Mouse (Mus musculus): ENCODE measurements around the gene Lyg1. TPM values are rescaled to one million over a fixed set of nuclear protein-coding genes. Genes with fewer than 3 reads are reported as not detected.
A peak's percentile ranks its signal among the peaks of the same experiment; 100 is the strongest.

The Lyg1 gene
- not detected in 2 replicates for polyA plus RNA-seq (2015; fragmentation: Nextera tagmentation; extraction: Ambion mirVana)

DNA sequence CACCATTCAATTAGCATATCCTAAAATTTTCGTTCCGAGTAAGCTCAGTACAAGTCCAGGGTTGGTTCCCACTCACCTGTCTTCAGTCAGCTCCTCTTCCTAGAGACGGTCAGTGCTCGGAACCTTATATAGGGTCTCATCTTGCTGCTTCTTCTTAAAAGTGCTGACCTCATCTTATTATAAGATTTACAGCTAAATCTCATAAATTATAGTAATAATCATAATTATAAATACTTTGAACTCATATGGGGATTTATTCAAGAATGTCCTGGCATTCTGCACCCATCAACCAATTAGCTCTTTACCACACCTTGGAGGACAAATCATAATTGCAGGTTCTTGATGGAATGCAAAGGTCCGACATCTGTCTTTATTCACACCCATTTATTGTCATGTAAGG, at the start of gene Lyg1:
Gene Lyg1, minus strand, starts transcription at position 101 of the 400 bp plus-strand sequence.
- Histone ChIP-seq H3K9me3 (no peaks in the 10 kb centered on the region), H3K27me3 (no peaks in the 10 kb centered on the region), H3K27ac (replicated peaks) (no peak within 1 kb of the TSS), H3K4me2 (no peak within 1 kb of the TSS), H3K4me3 (no peak within 1 kb of the TSS), H3K4me1 (replicated peaks) (no peaks in the 10 kb centered on the region), H3K9ac (no peak within 1 kb of the TSS), H3K36me3 (no peaks in the 10 kb centered on the region)
- 90% methylated on average over 5 of the region's 5 CpGs for WGBS
- ATAC-seq (ENCODE audit: low FRiP score, low read depth) = no peak

DNA sequence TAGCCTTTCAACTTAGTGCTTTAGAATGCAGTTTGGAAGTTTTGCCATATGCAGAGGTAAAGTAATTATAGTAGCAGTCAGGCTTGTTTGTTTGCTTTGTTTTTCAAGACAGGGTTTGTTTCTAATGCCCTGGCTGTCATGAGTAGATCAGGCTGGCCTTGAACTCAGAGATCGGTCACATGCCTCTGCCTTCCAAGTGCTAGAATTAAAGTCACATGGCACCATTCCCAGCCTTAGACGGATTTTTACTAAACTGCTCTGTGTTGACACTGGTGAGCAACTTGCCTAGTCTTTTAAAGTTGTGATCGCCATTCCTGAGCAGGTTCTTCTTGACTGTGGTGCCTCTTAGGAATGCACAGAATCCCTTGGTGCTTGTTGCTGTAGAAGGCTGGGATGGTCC, 49.2 kb upstream of the Lyg1 start:
- Histone ChIP-seq H3K9ac (no peak overlapping the region), H3K4me3 (no peak overlapping the region), H3K27me3 (no peaks in the 10 kb centered on the region), H3K4me1 (replicated peaks) (no peaks in the 10 kb centered on the region), H3K36me3 (no peaks in the 10 kb centered on the region), H3K9me3 (no peaks in the 10 kb centered on the region), H3K27ac (replicated peaks) (no peak overlapping the region), H3K4me2 (no peak overlapping the region)
- ATAC-seq (ENCODE audit: low FRiP score, low read depth) = no peak
- 78% methylated on average over 3 of the region's 3 CpGs for WGBS

DNA sequence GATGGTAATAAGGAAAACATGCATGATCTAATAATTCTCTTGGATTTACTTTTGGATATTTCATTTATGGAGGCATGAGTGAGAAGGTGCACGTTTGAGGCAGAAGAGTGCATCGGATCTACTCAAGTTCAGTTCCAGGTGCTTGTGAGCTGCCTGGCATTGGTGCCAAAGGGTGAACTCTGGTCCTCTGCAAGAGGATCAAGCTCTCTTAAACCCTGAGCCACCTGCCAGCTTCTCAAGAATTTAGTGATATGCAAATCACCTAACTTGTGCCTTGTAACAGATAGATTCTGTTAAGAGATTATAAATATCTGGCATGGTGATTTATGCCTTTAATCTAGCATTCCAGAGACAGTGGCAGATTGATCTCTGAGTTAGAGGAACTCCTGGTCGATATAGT, 45.5 kb upstream of the Lyg1 start:
- ATAC-seq (ENCODE audit: low FRiP score, low read depth) = no peak
- Histone ChIP-seq H3K9me3 (no peaks in the 10 kb centered on the region), H3K9ac (no peak overlapping the region), H3K4me3 (no peak overlapping the region), H3K4me2 (no peak overlapping the region), H3K27me3 (no peaks in the 10 kb centered on the region), H3K27ac (replicated peaks) (no peak overlapping the region), H3K36me3 (no peaks in the 10 kb centered on the region), H3K4me1 (replicated peaks) (peaks cover 13% of the 10 kb centered on the region)
- 90% methylated on average over 3 of the region's 3 CpGs for WGBS

DNA sequence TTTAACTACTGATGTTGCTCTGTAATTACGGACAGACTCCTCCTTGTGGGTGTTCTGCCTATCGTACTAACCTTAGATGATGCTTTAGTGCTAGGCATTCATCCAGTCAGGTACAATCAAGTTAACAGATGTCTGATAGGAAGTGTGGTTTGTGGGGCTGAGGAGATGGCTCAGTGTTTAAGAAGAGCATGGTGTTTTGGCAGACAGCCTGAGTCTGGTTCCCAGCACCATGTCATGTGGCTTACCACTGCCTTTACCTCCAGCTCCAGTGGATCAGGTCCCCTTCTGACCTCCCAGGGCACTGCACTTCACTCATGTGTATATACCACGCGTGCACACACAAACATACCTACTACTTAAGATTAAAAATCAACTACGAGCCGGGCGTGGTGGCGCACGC, 44.4 kb upstream of the Lyg1 start:
- no peak overlapping the region for H3K4me3 ChIP-seq
- H3K9ac ChIP-seq = no peak overlapping the region
- no peak overlapping the region for H3K4me2 ChIP-seq
- 95% methylated on average over 9 of the region's 9 CpGs for WGBS
- peaks cover 13% of the 10 kb centered on the region for H3K4me1 ChIP-seq (replicated peaks)
- no peak for ATAC-seq (ENCODE audit: low FRiP score, low read depth)
- no peaks in the 10 kb centered on the region for H3K36me3 ChIP-seq
- H3K9me3 ChIP-seq = no peaks in the 10 kb centered on the region
- H3K27ac ChIP-seq (replicated peaks) = no peak overlapping the region
- H3K27me3 ChIP-seq = no peaks in the 10 kb centered on the region

DNA sequence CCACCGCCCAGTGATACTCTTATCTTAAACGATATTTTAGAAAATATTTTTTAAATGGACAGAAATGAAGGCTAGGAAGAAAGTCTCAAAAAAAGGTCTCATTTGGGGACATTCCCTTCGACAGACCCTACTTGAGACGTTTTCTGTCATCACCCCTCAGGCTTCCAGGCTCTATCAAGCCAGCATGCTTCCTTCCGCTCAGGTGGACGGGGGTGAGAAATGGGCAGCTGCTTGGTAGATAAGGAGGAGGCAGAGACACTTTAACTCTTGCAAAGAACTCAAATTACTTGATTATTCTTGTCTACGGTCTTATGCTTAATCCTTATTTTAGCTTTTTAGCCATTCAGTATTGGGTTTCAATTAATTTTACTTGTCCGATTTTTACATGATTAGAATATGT, 43.3 kb upstream of the Lyg1 start:
- Histone ChIP-seq H3K27ac (replicated peaks) (no peak overlapping the region), H3K9ac (no peak overlapping the region), H3K9me3 (no peaks in the 10 kb centered on the region), H3K4me2 (no peak overlapping the region), H3K36me3 (no peaks in the 10 kb centered on the region), H3K4me1 (replicated peaks) (peaks cover 18% of the 10 kb centered on the region), H3K27me3 (no peaks in the 10 kb centered on the region), H3K4me3 (no peak overlapping the region)
- 97% methylated on average over 8 of the region's 8 CpGs for WGBS
- ATAC-seq (ENCODE audit: low FRiP score, low read depth) = no peak

DNA sequence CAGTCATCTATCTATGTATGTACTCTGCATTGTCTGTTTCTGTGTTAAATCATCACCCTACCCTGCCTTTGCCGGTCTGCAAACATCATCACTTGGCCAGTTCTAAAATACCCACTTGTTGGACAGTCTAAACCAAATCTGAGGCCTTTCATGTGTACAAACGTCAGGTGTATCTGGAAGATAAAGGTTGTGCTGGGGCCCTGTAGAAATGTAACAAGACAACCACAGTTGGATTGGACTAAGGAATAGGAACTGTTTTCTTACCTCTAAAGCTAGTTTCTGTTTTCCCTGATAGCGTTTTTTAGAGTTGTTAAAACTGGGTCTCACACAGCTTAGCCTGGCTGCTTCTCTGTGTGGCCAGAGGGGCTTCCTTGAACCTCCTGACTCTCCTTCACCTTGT, 42.0 kb upstream of the Lyg1 start:
- Histone ChIP-seq H3K4me1 (replicated peaks) (peaks cover 20% of the 10 kb centered on the region), H3K36me3 (peaks cover 9% of the 10 kb centered on the region), H3K4me3 (peak overlapping the region; percentile 98; the same call in 1 of the 2 replicates), H3K4me2 (peak overlapping the region; percentile 94), H3K27me3 (no peaks in the 10 kb centered on the region), H3K27ac (replicated peaks) (no peak overlapping the region), H3K9me3 (no peaks in the 10 kb centered on the region), H3K9ac (no peak overlapping the region)
- WGBS = 85% methylated on average over 3 of the region's 3 CpGs
- ATAC-seq (ENCODE audit: low FRiP score, low read depth) = no peak

DNA sequence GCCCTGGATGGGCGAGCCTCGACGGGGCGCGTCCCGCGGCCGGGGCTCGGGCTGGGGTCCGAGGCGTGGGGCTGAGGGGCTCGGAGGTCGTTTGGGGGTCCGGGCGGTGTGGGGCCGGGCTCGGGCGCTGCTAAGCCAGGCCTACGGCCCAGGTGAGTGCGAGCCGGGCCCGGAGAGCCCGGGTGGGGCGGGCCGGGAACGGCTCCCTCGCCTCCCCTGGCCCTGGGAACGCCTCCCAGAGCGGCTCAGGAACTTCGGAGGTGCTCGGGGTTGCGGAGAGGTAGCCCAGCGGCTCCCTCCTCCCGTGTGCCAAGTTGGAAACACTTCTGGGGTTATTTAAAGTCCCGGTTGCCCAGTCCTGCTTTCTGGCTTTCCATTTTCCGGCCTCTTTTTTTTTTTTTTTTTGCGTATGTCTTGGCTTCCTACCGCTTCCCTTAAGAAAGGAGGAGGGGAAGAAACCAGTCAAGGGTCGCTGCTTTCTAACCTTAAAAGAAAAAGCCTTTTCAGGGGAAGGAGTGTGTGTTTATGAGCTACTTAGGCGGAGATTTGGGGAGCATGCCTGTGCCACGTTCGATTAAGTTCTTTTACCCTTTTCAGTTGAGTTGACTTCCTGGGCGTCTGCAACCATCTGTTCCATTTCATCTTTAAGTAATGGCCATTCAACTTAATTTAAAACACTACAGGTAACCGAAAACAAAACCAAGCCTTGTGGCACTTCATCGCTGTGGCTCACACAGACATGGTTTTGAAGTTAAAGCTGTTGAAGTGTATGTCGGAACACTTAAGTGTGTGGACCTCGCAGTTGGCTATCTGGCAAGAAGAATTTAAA, 41.0 kb upstream of the Lyg1 start:
- Histone ChIP-seq H3K36me3 (peaks cover 19% of the 10 kb centered on the region), H3K4me3 (peak overlapping the region; percentile 98), H3K9me3 (no peaks in the 10 kb centered on the region), H3K9ac (peak overlapping the region; percentile 75), H3K4me2 (peak overlapping the region; percentile 94), H3K4me1 (replicated peaks) (peaks cover 20% of the 10 kb centered on the region), H3K27ac (replicated peaks) (peak overlapping the region; percentile 95), H3K27me3 (no peaks in the 10 kb centered on the region)
- WGBS = 5% methylated on average over 46 of the region's 47 CpGs
- peak; percentile 19 for ATAC-seq (ENCODE audit: low FRiP score, low read depth)

DNA sequence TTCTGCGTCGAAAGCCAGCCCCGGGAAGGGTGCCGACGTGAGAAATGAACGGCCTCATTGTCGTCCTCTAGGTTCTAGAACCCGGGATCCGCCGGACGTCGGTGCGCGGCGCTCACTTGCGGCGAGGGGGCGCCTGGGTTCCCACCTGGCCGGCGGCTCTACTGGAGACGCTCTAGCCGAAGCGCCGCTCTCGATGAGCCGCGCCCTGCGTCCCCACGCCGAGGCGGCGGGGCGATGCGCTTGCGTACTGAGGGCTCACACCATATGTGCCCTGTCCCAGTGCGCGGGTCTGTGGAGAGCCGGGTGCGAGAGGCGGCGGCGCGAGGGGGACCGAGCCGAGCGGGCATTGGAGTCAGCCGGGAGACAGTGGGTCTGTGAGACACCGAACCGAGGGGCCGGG, 40.3 kb upstream of the Lyg1 start, which contains the start of the genes Txndc9 and Eif5b:
Gene Txndc9, minus strand, starts transcription at position 27 of the 400 bp plus-strand sequence.
Gene Eif5b, plus strand, starts transcription at position 144 of the 400 bp plus-strand sequence.
- H3K36me3 ChIP-seq = peaks cover 25% of the 10 kb centered on the region
- H3K4me2 ChIP-seq = peak within 1 kb of the TSS; percentile 94
- H3K4me1 ChIP-seq (replicated peaks) = peaks cover 20% of the 10 kb centered on the region
- WGBS = under 1% methylated on average over 50 of the region's 50 CpGs
- no peaks in the 10 kb centered on the region for H3K27me3 ChIP-seq
- ATAC-seq (ENCODE audit: low FRiP score, low read depth) = peak; percentile 94
- peak within 1 kb of the TSS; percentile 95 for H3K27ac ChIP-seq (replicated peaks)
- no peaks in the 10 kb centered on the region for H3K9me3 ChIP-seq
- H3K4me3 ChIP-seq = peak within 1 kb of the TSS; percentile 98
- H3K9ac ChIP-seq = peak within 1 kb of the TSS; percentile 75

DNA sequence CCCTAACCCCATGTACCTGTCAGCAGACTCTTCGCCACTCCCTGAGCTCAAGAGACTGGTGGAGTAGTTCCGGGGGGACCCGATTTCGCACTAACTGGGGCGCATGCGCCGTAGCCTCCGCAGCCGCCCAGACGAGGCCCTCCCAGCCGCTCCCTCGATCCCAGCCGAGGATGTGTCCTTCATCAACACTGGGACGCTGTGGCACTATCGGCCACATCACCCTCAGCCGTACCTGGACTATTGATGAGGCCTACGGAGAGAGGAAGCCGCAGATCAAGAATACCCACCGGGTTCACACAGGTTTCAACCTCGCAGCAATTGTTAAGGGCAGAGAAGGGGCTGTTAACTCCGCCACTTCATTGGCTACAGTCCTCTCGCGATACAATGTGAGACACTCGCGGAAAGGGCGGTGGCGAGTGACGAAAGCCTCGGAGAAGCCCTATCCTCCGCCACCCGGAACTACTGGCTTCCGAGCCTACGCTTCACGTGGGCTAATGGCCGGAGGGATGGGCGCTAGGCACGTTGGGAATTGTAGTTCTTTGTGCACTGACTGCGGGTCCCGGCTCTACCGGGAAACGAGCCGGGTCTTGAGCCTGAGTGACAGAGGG, 39.4 kb upstream of the Lyg1 start:
- peak overlapping the region; percentile 95 for H3K27ac ChIP-seq (replicated peaks)
- ATAC-seq (ENCODE audit: low FRiP score, low read depth) = peak; percentile 96
- H3K9ac ChIP-seq = peak overlapping the region; percentile 75
- no peaks in the 10 kb centered on the region for H3K9me3 ChIP-seq
- peaks cover 33% of the 10 kb centered on the region for H3K36me3 ChIP-seq
- peak overlapping the region; percentile 98 for H3K4me3 ChIP-seq
- under 1% methylated on average over 42 of the region's 42 CpGs for WGBS
- no peaks in the 10 kb centered on the region for H3K27me3 ChIP-seq
- peaks cover 20% of the 10 kb centered on the region for H3K4me1 ChIP-seq (replicated peaks)
- peak overlapping the region; percentile 94 for H3K4me2 ChIP-seq

DNA sequence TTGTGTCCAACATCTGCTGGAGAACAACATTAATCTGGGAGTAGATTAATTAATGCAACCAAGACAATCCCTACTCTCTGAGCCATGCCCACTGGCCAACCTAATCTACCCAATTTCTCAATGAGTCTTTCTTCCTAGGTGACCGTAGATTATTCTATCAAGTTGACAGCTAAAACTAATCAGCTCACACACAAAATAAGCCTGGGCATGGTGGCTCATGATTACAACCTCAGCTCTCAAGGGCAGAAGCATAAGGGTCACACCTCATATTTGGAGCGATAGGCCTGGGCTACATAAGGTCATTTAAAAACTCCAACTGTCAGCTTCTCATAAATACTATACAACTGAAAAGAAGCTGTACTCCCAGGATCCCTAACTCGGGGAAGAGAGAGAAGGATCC, 38.7 kb upstream of the Lyg1 start:
- peaks cover 40% of the 10 kb centered on the region for H3K36me3 ChIP-seq
- H3K4me3 ChIP-seq = peak overlapping the region; percentile 98
- H3K4me2 ChIP-seq = peak overlapping the region; percentile 94
- 0 out of 2 replicates have a peak overlapping the region, but pooled peaks have one; percentile 95 for H3K27ac ChIP-seq (replicated peaks)
- peaks cover 20% of the 10 kb centered on the region for H3K4me1 ChIP-seq (replicated peaks)
- 49% methylated on average over 3 of the region's 3 CpGs for WGBS
- no peaks in the 10 kb centered on the region for H3K27me3 ChIP-seq
- peak overlapping the region; percentile 75 for H3K9ac ChIP-seq
- no peak for ATAC-seq (ENCODE audit: low FRiP score, low read depth)
- no peaks in the 10 kb centered on the region for H3K9me3 ChIP-seq

DNA sequence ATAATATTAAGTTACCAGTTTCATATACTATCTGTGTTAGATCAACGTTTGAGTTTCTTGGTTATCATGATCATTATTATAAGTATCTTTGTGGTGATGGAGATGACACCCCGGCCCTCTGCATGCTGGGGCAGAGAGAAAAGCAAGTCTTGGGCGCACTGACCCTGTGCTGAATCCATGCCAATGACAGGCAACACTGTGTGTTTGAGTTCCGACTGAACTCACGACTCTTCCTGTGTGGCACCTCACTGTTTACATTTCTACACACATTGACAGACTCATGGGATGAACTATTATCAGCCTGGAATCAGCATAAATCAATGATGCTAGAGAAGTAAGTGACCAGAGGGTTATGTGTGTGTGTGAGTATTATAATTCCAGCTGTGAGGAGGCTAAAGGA, 30.3 kb upstream of the Lyg1 start:
- no peaks in the 10 kb centered on the region for H3K27me3 ChIP-seq
- H3K4me1 ChIP-seq (replicated peaks) = no peaks in the 10 kb centered on the region
- no peak overlapping the region for H3K9ac ChIP-seq
- H3K4me2 ChIP-seq = no peak overlapping the region
- no peak overlapping the region for H3K4me3 ChIP-seq
- no peak for ATAC-seq (ENCODE audit: low FRiP score, low read depth)
- WGBS = 96% methylated on average over 5 of the region's 5 CpGs
- peaks cover 63% of the 10 kb centered on the region for H3K36me3 ChIP-seq
- no peak overlapping the region for H3K27ac ChIP-seq (replicated peaks)
- H3K9me3 ChIP-seq = no peaks in the 10 kb centered on the region

DNA sequence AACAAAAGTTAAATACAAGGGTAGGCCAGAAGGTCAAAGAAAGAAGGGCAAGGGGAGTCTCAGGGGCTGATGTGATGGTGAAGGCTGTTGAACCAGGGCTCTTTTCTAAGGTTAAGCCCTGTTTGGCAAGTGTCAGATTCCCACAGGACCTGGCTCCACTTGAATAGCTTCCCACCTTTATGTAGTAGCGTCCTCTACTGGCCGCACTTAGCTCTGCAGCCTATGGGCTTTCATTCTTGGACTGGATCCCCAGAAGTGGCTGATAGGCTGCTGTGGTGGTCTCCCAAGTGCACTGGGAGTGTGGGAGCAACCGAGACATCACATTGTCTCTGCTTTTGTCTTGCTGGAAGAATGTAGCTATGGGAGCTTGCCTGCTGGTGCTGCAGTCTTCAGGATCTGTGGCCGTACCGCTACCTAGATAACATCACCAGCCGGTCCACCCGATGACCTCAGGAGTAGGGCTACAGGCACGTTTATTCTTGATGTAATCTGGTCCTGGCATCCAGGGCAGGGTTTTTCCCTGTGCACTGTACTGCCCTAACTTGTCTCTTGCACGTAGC, 28.3 kb upstream of the Lyg1 start:
- peaks cover 44% of the 10 kb centered on the region for H3K36me3 ChIP-seq
- ATAC-seq (ENCODE audit: low FRiP score, low read depth) = no peak

More for the DNA sequence above, 28.3 kb upstream of the Lyg1 start:
- Histone ChIP-seq H3K4me1 (replicated peaks) (no peaks in the 10 kb centered on the region), H3K4me3 (no peak overlapping the region), H3K27ac (replicated peaks) (no peak overlapping the region), H3K9me3 (no peaks in the 10 kb centered on the region), H3K9ac (no peak overlapping the region), H3K4me2 (no peak overlapping the region), H3K27me3 (no peaks in the 10 kb centered on the region)
- WGBS = 81% methylated on average over 9 of the region's 9 CpGs
